Mouse (Mus musculus): ENCODE results near the gene Kbtbd6. TPM values are rescaled to one million over a fixed set of nuclear protein-coding genes. Genes with fewer than 3 reads are reported as not detected.
"Not testable (repeated sequence)": the region's sequence is repeated elsewhere in the genome, so short reads cannot be mapped to it uniquely, and the experiment has no call there.

Kbtbd6 gene
- polyA plus RNA-seq, 1 experiment = 6.8 TPM

DNA sequence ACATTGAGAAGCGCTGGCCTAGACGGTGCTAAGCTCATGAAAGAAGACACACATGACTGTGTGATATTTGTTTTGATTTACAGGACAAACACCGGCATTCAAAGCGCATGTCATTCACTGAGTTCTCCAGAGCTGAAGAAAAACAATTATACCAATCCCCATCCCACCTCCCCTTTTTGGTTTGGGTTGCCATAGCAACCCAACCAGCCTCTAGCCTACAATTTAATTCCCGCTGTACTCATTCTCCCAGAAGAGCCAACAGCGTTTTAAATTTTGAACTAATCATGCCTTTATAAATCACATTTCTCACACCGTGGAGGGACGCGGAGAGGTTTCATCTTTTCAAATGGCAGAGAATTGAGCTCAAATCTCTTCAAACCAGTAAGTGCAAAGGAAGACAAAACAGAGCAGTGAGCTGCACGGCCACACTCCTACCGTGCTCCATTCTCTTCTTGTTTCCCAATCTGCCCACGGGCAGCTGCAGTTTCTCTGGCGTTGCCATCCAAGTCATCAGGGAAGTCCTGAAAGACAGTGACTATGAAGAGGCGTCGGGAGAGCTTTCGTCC is 6.5 kb upstream of the Kbtbd6 start:
- 93% methylated on average over 16 of the region's 16 CpGs for WGBS
- Histone ChIP-seq H3K36me3 (ENCODE audit: control insufficient read depth, insufficient read depth, low read length) (no peaks in the 10 kb centered on the region), H3K27me3 (ENCODE audit: control insufficient read depth, insufficient read depth, low read length) (no peaks in the 10 kb centered on the region), H3K27ac (ENCODE audit: control insufficient read depth, insufficient read depth, low read length) (no peak overlapping the region), H3K4me1 (replicated peaks; ENCODE audit: control insufficient read depth, insufficient read depth, low read length) (no peaks in the 10 kb centered on the region), H3K4me3 (ENCODE audit: control insufficient read depth, insufficient read depth, low read length) (no peak overlapping the region)
- no peak for DNase-seq
- no peak for TF ChIP-seq POLR2A (IDR thresholded peaks at IDR 0.05; ENCODE audit: control insufficient read depth, extremely low read depth, insufficient read depth, low read length, poor library complexity)
- TF ChIP-seq CTCF (IDR thresholded peaks at IDR 0.05; ENCODE audit: borderline replicate concordance, control insufficient read depth, extremely low read depth, insufficient read depth, low read length, poor library complexity) = no peak

DNA sequence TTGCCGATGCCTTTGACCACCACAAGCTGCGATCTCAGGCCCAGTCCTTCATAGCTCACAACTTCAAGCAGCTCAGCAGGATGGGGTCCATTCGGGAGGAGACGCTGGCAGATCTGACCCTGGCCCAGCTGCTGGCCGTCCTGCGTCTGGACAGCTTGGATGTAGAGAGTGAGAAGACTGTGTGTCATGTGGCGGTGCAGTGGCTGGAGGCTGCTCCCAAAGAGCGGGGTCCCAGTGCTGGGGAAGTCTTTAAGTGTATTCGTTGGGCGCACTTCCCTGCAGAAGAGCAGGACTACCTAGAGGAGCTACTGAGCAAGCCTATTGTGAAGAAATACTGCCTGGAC is 928 bp downstream of the Kbtbd6 start:
- not testable (repeated sequence) for H3K27me3 ChIP-seq (ENCODE audit: control insufficient read depth, insufficient read depth, low read length); H3K4me3 ChIP-seq (ENCODE audit: control insufficient read depth, insufficient read depth, low read length); H3K27ac ChIP-seq (ENCODE audit: control insufficient read depth, insufficient read depth, low read length); DNase-seq; H3K4me1 ChIP-seq (replicated peaks; ENCODE audit: control insufficient read depth, insufficient read depth, low read length); H3K36me3 ChIP-seq (ENCODE audit: control insufficient read depth, insufficient read depth, low read length)
- WGBS = 95% methylated on average over 8 of the region's 10 CpGs

DNA sequence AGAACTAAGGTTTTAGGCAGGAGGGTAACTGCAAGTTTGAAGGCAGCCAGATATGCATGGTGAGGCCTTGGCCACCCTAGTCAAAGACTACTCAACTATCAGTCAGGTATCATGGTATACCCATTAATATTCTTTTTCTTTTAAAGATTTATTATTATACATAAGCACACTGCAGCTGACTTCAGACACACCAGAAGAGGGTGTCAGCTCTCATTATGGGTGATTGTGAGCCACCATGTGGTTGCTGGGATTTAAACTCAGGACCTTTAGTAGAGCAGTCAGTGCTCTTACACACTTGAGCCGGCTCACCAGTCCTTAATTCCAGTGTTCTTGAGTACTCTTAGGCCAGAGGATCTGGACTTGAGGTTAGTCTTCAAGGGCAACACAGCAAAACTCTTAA is 8.8 kb downstream of the Kbtbd6 start:
- TF ChIP-seq CTCF (IDR thresholded peaks at IDR 0.05; ENCODE audit: borderline replicate concordance, control insufficient read depth, extremely low read depth, insufficient read depth, low read length, poor library complexity) (no peak), POLR2A (IDR thresholded peaks at IDR 0.05; ENCODE audit: control insufficient read depth, extremely low read depth, insufficient read depth, low read length, poor library complexity) (no peak)
- no peak overlapping the region for H3K27ac ChIP-seq (ENCODE audit: control insufficient read depth, insufficient read depth, low read length)
- no peak overlapping the region for H3K4me3 ChIP-seq (ENCODE audit: control insufficient read depth, insufficient read depth, low read length)
- DNase-seq = no peak
- peaks cover 29% of the 10 kb centered on the region for H3K36me3 ChIP-seq (ENCODE audit: control insufficient read depth, insufficient read depth, low read length)
- WGBS = 92% methylated on average over 1 of the region's 1 CpGs
- no peaks in the 10 kb centered on the region for H3K4me1 ChIP-seq (replicated peaks; ENCODE audit: control insufficient read depth, insufficient read depth, low read length)
- H3K27me3 ChIP-seq (ENCODE audit: control insufficient read depth, insufficient read depth, low read length) = no peaks in the 10 kb centered on the region

DNA sequence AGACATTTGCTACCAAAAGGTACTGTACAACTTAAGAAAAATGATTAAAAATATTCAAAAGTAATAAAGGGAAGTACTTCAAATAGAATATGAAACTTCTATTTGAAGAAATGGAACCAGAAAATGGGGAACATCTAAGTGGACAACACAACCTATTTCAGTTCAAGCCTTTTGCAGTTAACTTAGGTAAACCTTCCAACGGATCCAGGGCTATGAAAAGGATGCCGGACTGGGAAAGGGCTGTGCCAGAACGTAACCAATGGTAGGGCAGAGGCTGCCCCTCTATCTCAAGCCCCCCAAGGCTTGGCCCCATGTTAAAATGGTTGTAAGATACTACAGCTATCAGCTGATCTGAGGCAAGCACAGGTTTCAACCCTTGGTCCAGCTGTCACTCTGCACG is 9.4 kb downstream of the Kbtbd6 start:
- 93% methylated on average over 4 of the region's 4 CpGs for WGBS
- Histone ChIP-seq H3K27ac (ENCODE audit: control insufficient read depth, insufficient read depth, low read length) (no peak overlapping the region), H3K27me3 (ENCODE audit: control insufficient read depth, insufficient read depth, low read length) (no peaks in the 10 kb centered on the region), H3K4me1 (replicated peaks; ENCODE audit: control insufficient read depth, insufficient read depth, low read length) (no peaks in the 10 kb centered on the region), H3K36me3 (ENCODE audit: control insufficient read depth, insufficient read depth, low read length) (peaks cover 35% of the 10 kb centered on the region), H3K4me3 (ENCODE audit: control insufficient read depth, insufficient read depth, low read length) (no peak overlapping the region)
- TF ChIP-seq CTCF (IDR thresholded peaks at IDR 0.05; ENCODE audit: borderline replicate concordance, control insufficient read depth, extremely low read depth, insufficient read depth, low read length, poor library complexity) = no peak
- no peak for TF ChIP-seq POLR2A (IDR thresholded peaks at IDR 0.05; ENCODE audit: control insufficient read depth, extremely low read depth, insufficient read depth, low read length, poor library complexity)
- DNase-seq = no peak

DNA sequence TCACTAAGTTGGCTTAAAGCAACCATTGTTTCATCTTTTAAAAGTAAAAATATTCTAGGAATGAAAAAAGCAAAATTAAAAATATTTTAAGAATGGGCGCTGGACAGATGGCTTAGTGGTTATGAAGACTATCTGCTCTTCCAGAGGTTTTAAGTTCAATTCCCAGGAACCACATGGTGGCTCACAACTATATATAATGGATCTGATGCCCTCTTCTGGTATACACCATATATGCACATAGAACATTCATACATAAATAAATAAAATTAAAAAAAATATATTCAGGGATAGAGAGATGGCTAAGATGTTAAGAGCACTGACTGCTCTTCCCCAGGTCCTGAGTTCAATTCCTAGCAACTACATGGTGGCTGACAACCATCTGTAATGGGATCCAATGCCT is 14.0 kb downstream of the Kbtbd6 start:
- Histone ChIP-seq H3K27ac (ENCODE audit: control insufficient read depth, insufficient read depth, low read length) (no peak overlapping the region), H3K27me3 (ENCODE audit: control insufficient read depth, insufficient read depth, low read length) (no peaks in the 10 kb centered on the region), H3K36me3 (ENCODE audit: control insufficient read depth, insufficient read depth, low read length) (peaks cover 64% of the 10 kb centered on the region), H3K4me1 (replicated peaks; ENCODE audit: control insufficient read depth, insufficient read depth, low read length) (no peaks in the 10 kb centered on the region), H3K4me3 (ENCODE audit: control insufficient read depth, insufficient read depth, low read length) (no peak overlapping the region)
- 100% methylated on average over 1 of the region's 1 CpGs for WGBS
- TF ChIP-seq POLR2A (IDR thresholded peaks at IDR 0.05; ENCODE audit: control insufficient read depth, extremely low read depth, insufficient read depth, low read length, poor library complexity) (no peak), CTCF (IDR thresholded peaks at IDR 0.05; ENCODE audit: borderline replicate concordance, control insufficient read depth, extremely low read depth, insufficient read depth, low read length, poor library complexity) (no peak)
- DNase-seq = no peak

DNA sequence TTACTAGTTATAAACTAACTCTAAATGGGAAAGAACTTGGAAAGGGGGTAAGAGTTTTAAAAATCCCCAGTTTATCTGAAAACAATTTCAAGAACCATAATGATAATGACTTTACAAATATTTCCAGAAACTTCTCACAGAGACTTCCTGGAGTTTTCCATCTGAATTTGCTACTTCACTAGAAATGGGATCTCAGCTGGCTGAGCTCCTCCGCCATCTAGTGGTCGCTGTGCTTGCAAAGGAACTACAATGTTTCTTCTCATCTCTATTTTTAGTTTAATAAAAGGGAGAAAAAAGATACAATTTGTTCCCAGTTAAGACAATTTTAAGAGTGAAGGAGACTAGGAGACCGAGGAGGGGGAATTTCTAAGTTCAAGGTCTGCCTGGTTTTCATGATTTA is 16.0 kb downstream of the Kbtbd6 start:
- Histone ChIP-seq H3K27ac (ENCODE audit: control insufficient read depth, insufficient read depth, low read length) (no peak overlapping the region), H3K27me3 (ENCODE audit: control insufficient read depth, insufficient read depth, low read length) (no peaks in the 10 kb centered on the region), H3K36me3 (ENCODE audit: control insufficient read depth, insufficient read depth, low read length) (peaks cover 67% of the 10 kb centered on the region), H3K4me1 (replicated peaks; ENCODE audit: control insufficient read depth, insufficient read depth, low read length) (no peaks in the 10 kb centered on the region), H3K4me3 (ENCODE audit: control insufficient read depth, insufficient read depth, low read length) (no peak overlapping the region)
- TF ChIP-seq POLR2A (IDR thresholded peaks at IDR 0.05; ENCODE audit: control insufficient read depth, extremely low read depth, insufficient read depth, low read length, poor library complexity) (no peak), CTCF (IDR thresholded peaks at IDR 0.05; ENCODE audit: borderline replicate concordance, control insufficient read depth, extremely low read depth, insufficient read depth, low read length, poor library complexity) (no peak)
- DNase-seq = peak; percentile 38
- 33% methylated on average over 3 of the region's 3 CpGs for WGBS

DNA sequence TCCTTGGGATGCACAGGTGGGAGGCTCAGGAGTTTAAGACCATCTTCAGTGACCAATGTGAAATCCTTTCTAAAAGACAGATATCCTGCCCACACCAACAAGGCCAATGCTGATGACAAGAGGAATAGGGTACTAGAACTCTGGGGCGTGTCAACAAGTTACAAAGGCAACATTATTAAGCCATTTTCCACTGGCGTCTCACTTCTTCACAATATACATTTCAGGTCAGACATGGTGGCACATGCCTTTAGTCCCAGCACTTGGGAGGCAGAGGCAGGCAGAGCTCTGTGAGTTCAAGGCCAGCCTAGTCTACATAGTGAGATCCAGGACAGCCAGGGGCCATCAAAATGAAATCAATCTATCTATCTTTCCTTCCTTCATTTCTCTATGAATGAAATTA is 21.7 kb downstream of the Kbtbd6 start:
- TF ChIP-seq CTCF (IDR thresholded peaks at IDR 0.05; ENCODE audit: borderline replicate concordance, control insufficient read depth, extremely low read depth, insufficient read depth, low read length, poor library complexity) (no peak), POLR2A (IDR thresholded peaks at IDR 0.05; ENCODE audit: control insufficient read depth, extremely low read depth, insufficient read depth, low read length, poor library complexity) (no peak)
- peaks cover 56% of the 10 kb centered on the region for H3K36me3 ChIP-seq (ENCODE audit: control insufficient read depth, insufficient read depth, low read length)
- no peak for DNase-seq
- no peak overlapping the region for H3K27ac ChIP-seq (ENCODE audit: control insufficient read depth, insufficient read depth, low read length)
- no peak overlapping the region for H3K4me3 ChIP-seq (ENCODE audit: control insufficient read depth, insufficient read depth, low read length)
- no peaks in the 10 kb centered on the region for H3K4me1 ChIP-seq (replicated peaks; ENCODE audit: control insufficient read depth, insufficient read depth, low read length)
- WGBS = 99% methylated on average over 2 of the region's 2 CpGs
- no peaks in the 10 kb centered on the region for H3K27me3 ChIP-seq (ENCODE audit: control insufficient read depth, insufficient read depth, low read length)

All from thymus, adult 2 months (tissue).